Mouse (Mus musculus) kidney, adult 8-10 months (tissue): Measurements from ENCODE around the gene 1110032A03Rik.

Experiments
- DNase-seq, 2 experiments: peaks; one replicate each; pipeline ENCODE4 v3.0.0; 2022

The 1110032A03Rik gene

GRCm38 (mm10) chr9:50729600-50729999 is 45.7 kb downstream of the 1110032A03Rik start:
- DNase-seq, result no peak

DNA sequence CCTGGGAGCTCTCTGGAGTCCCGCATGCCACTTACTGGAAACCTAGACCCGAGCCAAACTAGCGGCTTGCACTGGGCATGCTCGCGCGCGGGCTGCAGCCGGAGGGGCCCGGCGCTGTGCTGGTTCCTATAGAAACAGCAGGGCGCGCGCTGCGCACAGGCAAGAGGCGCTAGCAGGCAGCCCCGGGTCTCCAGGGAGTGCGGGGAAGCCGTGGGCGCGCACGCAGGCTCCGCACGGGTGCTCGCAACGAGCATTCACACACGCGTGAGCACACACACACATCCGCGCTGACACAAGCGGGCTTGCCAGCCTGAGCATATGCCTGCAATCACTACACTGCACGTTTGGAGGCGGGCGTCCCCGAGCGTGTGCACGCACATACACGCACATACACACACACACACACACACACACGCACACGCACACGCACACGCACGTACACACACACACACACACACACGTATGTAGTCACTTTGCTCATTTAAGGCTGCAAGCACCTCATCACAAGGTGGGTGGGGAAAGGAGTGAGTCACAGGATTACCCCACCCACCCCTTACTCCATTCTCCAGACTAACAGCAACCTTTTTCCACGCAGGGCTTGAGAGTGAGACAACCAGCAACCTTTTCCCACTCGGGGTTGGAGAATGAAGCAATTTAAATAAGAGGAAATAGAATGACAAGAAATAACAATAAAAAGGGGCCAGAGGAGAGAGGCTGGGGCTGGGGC is 47.2 kb downstream of the 1110032A03Rik start:
- DNase-seq, result peak; percentile 39 to 40

- DNase-seq, result no peak
Observed at GRCm38 (mm10) chr9:50727171-50727924, 48.0 kb downstream of the 1110032A03Rik start.

- no peak for DNase-seq
Observed at GRCm38 (mm10) chr9:50725921-50726590, 49.3 kb downstream of the 1110032A03Rik start.

DNA sequence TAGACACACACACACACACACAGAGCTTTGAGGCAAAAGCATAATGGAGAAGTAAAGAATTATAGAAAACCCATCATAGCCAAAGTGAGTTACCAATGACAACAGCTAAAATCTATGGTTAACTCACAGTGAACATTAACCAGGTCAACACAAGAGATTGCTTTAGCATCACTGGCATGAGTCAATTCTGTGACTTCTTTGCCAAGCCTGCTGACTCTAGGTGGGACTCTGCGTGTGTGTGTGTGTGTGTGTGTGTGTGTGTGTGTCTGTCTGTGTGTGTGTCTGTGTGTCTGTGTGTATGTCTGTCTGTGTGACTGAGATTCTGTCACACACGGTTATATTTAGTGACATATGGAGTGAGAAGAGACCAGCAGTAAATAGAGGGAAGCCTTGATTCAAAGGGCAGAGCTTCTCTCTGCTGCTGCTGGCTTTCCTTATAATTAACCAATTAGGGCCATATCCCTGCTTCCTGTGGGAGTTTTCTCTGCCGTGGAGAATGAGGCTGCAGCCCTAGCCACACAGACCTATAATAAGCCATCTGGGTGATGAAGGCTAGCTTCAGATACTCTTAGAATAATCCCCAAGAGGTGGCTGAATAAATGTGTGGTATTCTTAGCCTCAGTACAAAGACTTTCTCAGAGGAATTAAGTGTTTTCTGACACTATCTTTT is 50.5 kb downstream of the 1110032A03Rik start:
- no peak for DNase-seq

- DNase-seq, result no peak
Observed at GRCm38 (mm10) chr9:50724147-50724546, 51.2 kb downstream of the 1110032A03Rik start.

GRCm38 (mm10) chr9:50723406-50723805 is 51.9 kb downstream of the 1110032A03Rik start:
- peak in 1 of 2 experiments; percentile 50 for DNase-seq

DNA sequence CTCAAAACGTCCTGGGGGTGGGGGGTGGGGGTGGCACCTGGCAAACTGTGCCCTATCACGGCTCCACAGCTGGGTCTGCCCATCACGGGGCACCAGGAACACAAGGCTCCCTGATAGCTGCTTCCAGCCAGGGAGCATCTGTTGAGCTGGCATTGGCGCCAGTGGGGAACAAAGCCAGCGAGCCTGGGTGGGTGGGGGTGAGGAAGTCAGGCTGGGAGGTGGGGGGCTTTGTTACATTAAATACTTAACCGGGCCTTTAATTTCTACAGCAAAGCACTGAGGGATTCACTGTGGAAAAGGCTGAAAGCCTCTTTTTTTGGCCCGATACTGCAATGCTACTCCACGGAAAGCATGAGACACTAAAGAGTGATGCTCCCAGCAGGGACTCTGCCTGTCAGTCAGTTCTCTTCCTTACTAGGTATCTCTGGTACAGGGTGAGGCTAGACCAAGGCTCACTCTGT is 52.8 kb downstream of the 1110032A03Rik start:
- DNase-seq, result no peak

DNA sequence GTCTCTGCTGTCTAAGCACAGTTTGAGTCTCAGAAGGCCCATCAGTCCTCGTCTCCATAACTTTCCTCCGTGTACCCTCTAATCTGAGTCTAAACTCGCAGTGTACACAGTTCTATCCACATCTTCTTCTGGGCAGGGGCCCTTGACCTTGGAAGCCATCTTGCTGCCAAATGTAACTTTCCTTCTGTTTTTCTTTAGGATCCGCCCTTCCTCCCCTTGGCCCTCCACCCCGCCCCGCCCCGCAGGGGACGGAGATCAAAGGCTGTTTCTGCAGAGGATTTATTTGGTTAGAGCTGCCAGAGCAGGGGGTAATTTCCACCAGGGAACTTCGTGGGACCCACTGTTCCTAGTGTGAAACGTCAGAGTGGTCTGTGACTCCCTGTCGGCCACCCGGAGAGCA is 54.3 kb downstream of the 1110032A03Rik start:
- DNase-seq, result no peak

- DNase-seq, result no peak
Observed at GRCm38 (mm10) chr9:50718878-50719277, 56.4 kb downstream of the 1110032A03Rik start.

DNA sequence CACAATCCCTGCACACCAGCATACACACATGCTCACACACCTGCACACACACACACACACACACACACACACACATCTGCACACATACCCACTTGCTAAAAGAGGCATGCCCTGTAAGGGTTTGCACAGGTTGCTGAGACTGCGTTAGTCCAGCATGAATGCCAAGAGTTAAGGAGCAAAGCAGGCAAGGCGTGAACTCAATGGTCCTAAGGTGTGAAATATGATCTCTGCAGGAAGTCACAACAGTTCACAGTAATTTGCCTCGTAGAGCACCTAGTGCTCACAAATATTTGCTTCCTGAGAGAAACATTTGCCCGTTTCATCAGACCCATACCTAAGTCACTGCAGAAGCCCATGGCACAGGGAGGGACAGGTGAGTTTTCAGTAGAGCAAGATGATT is 61.1 kb downstream of the 1110032A03Rik start:
- DNase-seq, result no peak
